Mouse (Mus musculus) lung, postnatal 0 days (tissue): ENCODE results near the gene 4930432M17Rik.

Experiments used
- CTCF ChIP-seq: IDR thresholded peaks from 2 replicates; pipeline ENCODE4 v1.5.1; 2016; ENCODE audit warnings: antibody characterized with exemption, mild to moderate bottlenecking
- EP300 ChIP-seq: IDR thresholded peaks from 2 replicates; pipeline ENCODE4 v1.6.1; 2016; ENCODE audit warnings: antibody characterized with exemption, mild to moderate bottlenecking, control low read depth

DNA sequence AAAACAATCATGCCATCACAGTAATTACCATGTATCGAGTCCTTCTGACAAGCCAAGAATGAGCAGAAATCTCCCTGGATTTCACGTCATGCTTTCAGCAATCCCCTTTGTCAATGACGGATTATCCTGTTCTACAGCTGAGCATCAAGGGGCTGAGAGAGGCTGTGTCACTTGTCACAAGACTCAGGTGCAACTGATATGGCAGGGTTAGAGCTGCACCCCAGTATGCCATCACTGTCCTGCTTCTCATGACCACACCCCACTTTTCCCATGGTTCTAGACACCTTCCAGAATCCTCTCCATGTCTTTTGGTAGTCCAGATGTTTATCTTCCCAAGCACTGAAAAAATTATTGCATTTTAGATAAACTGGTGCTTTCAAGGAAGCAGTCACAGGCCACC is 8.9 kb downstream of the 4930432M17Rik start:
- TF ChIP-seq EP300 (no peak), CTCF (no peak)
